Mouse (Mus musculus) T-helper 1 cell (primary cell): Measurements from ENCODE around the gene Fam107b.

Experiments used
- in situ Hi-C: fragments of 300-600 bp; cut with MboI, MseI; formaldehyde crosslinking; loops from one replicate; pipeline ENCODE4 v1.15.1; 2025; ENCODE audit warnings: high pct_unique_total_duplicates

Gene Fam107b

GRCm38 (mm10) chr2:3570186-3570585 is at the start of gene Fam107b:
Fam107b (plus strand) TSS chr2:3570488.
- in situ Hi-C loops: no loop called here

GRCm38 (mm10) chr2:3522558-3522957 is 47.7 kb upstream of the Fam107b start:
- in situ Hi-C loops: no loop called here

- in situ Hi-C loops: loop anchor here (25.0 kb wide), 1 partner anchor 261 kb away; no protein-coding TSS in a partner anchor
Measured at GRCm38 (mm10) chr2:3526288-3526687, 44.0 kb upstream of the Fam107b start.

GRCm38 (mm10) chr2:3541307-3542079 is 28.8 kb upstream of the Fam107b start:
- in situ Hi-C loops: loop anchor here (25.0 kb wide), 1 partner anchor 246 kb away; no protein-coding TSS in a partner anchor

- in situ Hi-C loops: loop anchor here (25.0 kb wide), 1 partner anchor 241 kb away; no protein-coding TSS in a partner anchor
Measured at GRCm38 (mm10) chr2:3546055-3546454, 24.2 kb upstream of the Fam107b start.

DNA sequence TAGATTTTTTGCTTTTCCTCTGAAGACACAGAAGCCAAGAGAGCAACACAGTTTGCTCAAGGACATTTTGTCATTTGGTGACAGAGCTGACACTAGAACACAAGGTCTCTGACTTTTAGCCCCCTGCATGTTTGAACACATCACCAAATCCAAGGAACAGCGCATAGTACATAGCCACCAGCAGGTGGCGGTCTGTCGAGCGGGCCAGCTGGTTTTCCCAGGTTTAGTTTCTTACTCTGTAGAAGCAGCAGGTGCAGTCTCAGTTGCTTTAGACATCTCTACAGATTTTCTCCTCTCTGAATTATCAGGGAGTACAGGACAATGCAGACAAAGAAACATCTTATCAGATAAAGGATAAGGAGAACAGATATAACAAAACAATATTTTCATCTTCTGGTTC is 23.7 kb upstream of the Fam107b start:
- in situ Hi-C loops: loop anchor here (25.0 kb wide), 1 partner anchor 241 kb away; no protein-coding TSS in a partner anchor

DNA sequence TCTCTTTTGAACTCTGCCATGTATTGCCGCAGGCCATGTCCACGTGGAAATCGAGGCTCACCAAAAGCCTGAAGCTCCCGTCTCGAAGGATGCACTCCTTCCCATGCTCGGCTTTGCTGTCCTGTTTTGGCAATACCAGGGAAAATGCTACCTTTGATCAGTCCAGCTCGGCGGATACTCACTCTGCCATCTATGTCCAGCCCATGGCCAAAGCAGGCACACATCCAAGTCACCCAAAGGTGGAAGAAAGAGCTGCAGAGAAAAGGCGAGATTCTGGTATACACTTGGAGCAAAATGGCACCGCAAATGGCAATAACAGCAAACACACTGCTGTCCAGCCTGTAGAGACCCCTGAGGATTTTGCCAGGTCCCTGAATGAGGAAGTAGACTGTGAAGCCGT is 318 bp downstream of the Fam107b start:
- in situ Hi-C loops: no loop called here

DNA sequence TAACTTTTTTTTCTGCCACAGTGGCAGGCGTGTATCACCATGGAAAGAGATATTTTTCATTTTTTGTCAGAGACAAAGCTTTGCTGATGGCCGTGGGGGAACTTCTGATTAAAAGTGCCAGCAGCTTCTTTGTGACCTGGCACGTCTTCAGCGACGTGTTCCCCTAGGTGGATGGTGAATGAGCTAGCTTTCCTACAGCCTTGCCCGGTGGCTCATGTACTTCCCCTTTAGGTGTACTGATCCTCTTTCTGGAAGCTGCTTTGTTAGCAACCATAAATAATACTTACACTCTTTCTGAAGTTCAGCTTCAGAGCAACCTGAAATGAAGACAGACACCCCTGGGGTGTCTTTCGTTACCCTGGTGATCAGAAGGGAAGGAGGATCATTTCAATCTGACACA is 3.6 kb downstream of the Fam107b start:
- in situ Hi-C loops: no loop called here

DNA sequence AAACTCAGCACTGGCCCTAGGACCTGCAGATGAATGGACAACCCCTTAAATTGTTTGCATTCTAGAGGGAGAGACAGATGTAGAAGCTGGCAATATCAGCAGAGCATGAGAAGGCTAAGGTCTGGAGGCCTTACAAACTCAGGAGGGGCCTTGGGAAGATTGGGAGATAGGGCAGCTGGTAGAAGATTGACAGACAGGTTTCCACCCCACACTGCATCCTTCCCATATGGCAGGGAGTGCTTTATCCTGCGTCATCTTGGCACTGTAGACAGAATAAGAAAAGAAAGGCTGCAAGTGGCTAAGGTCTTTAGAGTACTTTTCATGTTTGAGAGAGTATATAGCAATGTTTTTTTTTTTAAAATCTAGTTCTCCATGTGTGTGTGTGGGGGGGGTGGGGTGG is 4.9 kb downstream of the Fam107b start:
- in situ Hi-C loops: no loop called here

- in situ Hi-C loops: no loop called here
Measured at GRCm38 (mm10) chr2:3576346-3576745, 6.1 kb downstream of the Fam107b start.

- in situ Hi-C loops: no loop called here
Measured at GRCm38 (mm10) chr2:3577216-3577615, 6.9 kb downstream of the Fam107b start.

DNA sequence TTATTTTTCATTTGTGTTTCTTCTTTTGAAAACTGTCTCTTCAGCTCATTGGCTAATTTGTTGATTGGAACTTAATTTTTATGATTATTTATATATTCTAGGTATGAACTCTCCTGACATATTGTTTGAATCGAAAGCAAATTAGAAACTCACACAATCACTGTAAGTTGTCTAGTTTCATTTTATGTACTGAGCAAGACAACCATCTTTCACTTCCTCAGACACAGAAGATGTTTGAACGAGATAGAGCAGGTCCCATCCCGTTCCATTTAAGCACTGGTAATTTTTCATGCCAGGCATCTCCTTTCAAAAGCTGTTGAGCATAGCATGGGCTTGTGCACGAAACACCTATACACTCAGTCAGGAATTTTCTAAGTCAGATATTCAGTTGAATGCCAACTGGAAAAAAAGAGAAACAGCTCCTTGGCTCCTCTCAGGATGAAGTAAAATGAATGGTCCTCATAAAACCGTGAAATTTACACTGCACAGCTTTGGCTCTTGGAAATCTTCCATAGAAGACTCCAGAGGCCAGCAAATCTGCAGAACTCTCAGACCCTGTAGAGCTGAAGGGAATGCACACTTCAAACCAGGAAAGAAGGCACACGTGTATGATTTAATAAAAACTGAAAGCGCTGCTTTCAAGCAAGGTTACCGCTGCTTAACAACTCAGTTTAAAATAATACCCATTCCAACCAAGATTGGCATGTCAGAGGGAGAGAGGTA is 8.1 kb downstream of the Fam107b start:
- in situ Hi-C loops: no loop called here

DNA sequence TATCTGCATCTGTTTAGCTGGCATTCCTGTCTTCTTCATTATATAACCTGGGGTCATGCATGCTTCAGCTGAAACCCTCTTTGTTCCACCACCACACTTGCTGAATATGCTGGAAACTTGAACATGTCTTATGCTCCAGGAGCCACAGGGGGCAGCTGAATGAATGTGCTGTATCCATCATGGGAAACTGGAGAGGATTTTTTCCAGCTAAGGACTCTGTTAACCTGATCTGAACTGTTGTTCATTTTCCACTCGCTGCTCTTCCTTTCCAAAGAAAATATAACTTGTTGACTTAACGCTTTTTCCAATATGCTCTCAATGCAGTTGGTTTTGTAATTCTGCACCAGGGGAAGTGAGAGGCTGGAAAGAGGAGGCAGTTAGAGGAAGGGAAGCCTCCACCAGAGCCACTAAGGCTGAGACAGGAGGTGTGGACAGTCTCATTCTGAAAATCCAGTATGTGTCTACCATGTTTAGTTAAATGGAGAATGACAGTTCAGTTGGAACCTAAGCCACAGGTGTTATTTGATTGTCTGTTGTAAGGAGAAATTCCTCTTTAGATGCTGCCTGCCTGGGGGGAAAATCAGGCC is 9.1 kb downstream of the Fam107b start:
- in situ Hi-C loops: no loop called here

GRCm38 (mm10) chr2:3582830-3583229 is 12.5 kb downstream of the Fam107b start:
- in situ Hi-C loops: no loop called here

DNA sequence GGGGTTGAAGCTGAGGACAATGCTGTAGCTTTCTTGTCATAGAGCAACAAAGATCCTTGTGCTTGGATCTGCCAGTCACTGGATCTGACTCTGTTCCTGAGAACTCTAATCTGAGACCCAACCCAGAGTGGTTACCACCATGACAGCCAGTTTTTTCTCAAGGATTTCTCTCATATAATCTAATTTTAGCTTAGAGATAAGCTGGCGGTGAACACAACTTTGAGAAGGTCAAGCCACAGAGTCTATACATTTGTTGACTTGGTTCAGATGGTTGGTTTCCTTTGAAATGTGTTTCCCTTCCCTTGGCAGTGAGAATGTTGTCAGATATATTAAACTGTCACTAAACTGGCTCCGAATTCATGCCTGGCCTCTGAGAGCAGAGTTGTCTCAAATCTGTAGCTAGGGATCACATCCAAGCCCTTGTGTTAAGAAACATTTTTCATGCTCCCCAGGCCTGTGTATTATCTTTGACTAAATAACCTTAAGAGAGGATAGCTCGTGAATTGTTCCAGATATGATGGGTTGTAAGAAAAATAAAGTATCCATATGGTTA is 15.0 kb downstream of the Fam107b start:
- in situ Hi-C loops: no loop called here

GRCm38 (mm10) chr2:3590086-3590915 is 20.0 kb downstream of the Fam107b start:
- in situ Hi-C loops: no loop called here

DNA sequence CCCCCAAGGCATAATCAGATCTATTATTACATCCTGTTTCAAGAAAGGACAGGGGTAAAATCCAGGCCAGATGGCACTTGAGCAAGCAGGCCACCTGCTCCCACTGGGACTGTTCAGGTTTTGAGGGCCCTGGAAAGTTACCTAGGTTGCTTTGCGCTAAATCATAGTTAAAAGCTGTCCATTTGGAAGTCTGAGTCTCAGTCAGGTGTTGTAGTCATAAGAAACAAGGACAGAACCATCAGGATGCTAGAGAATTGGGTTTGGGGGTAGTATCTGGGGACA is 20.6 kb downstream of the Fam107b start:
- in situ Hi-C loops: no loop called here

GRCm38 (mm10) chr2:3594663-3595318 is 24.5 kb downstream of the Fam107b start:
- in situ Hi-C loops: no loop called here

GRCm38 (mm10) chr2:3600421-3600820 is 30.1 kb downstream of the Fam107b start:
- in situ Hi-C loops: no loop called here

- in situ Hi-C loops: no loop called here
Measured at GRCm38 (mm10) chr2:3602599-3602998, 32.3 kb downstream of the Fam107b start.

DNA sequence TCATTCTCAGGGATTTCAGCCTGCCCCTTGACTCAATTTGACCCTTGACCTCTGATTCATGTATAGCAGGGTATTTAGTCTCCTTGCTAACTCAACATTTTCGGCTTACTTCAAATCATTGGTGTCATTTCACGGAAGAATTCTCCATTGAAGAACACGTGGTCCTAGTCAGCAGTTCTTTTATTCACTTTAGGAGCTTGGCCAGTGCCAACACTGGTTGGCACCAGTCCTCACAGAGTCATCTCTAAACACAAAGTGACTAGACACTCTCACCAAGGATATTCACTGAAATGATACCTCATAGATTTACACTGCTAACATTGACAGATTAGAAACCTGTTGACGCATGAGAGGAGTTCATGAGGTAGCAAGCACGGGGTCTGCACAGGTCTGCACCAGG is 32.9 kb downstream of the Fam107b start:
- in situ Hi-C loops: no loop called here
